Mouse (Mus musculus) sigmoid colon, adult 10 weeks (tissue): ENCODE results near the gene Olfr354. TPM values are rescaled to one million over a fixed set of nuclear protein-coding genes. Genes with fewer than 3 reads are reported as not detected.

Source experiments
- polyA plus RNA-seq: library from polyadenylated mRNA; stranded (reverse); fragments of 350-450 nt; fragmentation: Illumina TruSeq; extraction: RNeasy Lipid Tissue Mini Kit (QIAGEN cat#74804); gene quantifications from one replicate; pipeline ENCODE4 v1.2.3, GENCODE M21; 2014; ENCODE audit warnings: low read depth, low replicate concordance

The Olfr354 gene
- polyA plus RNA-seq = not detected

GRCm38 (mm10) chr2:36905380-36905779, at the start of gene Olfr354:
Gene Olfr354 (plus strand): TSS chr2:36905680.

DNA sequence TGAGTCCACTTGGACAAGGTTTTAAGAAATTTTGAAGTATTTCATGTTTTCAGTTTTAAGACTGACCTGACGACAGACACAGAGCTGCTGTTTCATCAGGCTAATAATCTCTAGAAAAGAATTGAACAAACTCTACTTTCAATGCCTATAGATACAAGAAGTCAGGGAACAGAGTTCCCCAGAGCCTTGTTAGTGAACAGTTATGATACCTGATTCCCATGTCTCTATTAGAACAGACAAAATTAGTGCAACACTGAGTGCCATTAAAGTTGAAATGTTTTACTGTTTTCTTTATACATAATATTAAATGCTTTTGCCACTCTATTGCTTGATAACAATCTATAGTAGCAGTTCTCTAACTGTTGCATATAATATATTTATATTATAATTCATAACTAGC, 42.9 kb upstream of the Olfr354 start, which contains the start of gene Olfr351:
Gene Olfr351 (minus strand): TSS at position 101 of the 400 bp plus-strand sequence.

GRCm38 (mm10) chr2:36868160-36868559, 37.3 kb upstream of the Olfr354 start, which contains the start of gene Olfr352:
Gene Olfr352 (plus strand): TSS chr2:36868460.

DNA sequence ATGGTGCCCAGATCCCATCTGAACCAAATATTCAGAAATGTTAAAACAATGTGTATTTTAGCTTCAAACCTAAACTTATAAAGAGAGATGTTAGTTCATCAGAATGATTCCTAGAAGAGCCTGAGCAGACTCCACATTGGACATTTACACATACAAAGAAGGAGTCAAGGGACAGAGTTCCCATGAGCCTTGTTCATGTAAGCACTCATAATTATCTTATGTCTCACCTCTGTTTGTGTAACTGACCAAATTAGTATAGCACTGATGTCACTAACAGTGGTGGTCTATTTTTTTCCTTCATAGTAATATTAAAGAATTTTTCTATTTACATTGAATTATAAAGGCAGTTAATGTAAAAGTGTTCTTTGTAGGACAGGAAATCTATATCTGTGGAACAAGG, 12.6 kb upstream of the Olfr354 start, which contains the start of gene Olfr353:
Gene Olfr353 (minus strand): TSS at position 101 of the 400 bp plus-strand sequence.

DNA sequence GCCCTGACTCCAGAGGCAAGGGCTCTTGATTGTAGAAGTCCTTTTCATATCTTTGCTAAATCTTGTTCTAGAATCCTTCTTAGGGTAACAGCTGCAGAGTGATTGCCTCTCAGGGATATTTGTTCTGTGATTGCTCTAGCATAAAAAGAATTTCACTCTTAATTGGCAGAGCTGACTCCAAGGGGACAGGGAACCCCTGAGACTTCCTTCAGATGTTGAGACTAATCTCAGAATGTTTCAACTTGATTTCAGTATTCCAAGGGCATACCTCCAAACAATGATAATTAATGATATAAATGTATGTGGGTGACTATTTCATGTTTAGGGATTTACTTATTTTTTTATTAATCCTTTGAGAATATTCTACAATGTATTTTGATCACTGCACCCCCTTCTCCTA, 23.3 kb downstream of the Olfr354 start, which contains the start of gene Olfr355:
Gene Olfr355 (minus strand): TSS at position 101 of the 400 bp plus-strand sequence.

DNA sequence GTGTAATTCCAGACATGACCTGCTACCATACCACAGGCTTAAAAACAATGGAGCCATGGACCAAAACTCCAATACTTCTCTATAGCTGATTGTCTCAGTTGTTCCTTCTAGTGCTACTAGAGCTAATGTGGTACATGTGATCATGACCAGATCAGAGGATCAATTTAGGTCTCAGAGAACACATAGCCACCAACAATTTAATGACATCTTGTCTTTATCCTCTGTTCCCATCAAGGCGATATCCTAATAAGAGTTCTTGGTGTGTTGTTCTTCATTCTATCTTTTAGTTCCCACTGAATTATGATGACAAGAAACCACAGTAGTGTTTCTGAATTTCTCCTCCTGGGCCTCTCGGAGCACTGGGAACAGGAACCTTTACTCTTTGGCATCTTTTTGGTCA, 31.3 kb downstream of the Olfr354 start, which contains the start of gene Olfr356:
Gene Olfr356 (plus strand): TSS at position 301 of the 400 bp plus-strand sequence.

Other genes with a start within 250 kb of the Olfr354 start
- gene Olfr346, start 219.9 kb upstream of the Olfr354 start, polyA plus RNA-seq = not detected
- gene Olfr347, start 173.8 kb upstream of the Olfr354 start, polyA plus RNA-seq = not detected
- not detected for gene Olfr348, start 121.4 kb upstream of the Olfr354 start, polyA plus RNA-seq
- not detected for gene Olfr50, start 115.1 kb upstream of the Olfr354 start, polyA plus RNA-seq
- gene Olfr3, start 88.6 kb upstream of the Olfr354 start, polyA plus RNA-seq = not detected
- not detected for gene Olfr350, start 59.4 kb upstream of the Olfr354 start, polyA plus RNA-seq
- not detected for gene Olfr351, start 43.0 kb upstream of the Olfr354 start, polyA plus RNA-seq
- gene Olfr352, start 37.2 kb upstream of the Olfr354 start, polyA plus RNA-seq = not detected
- gene Olfr353, start 12.7 kb upstream of the Olfr354 start, polyA plus RNA-seq = not detected
- not detected for gene Olfr355, start 23.2 kb downstream of the Olfr354 start, polyA plus RNA-seq
- not detected for gene Olfr356, start 31.4 kb downstream of the Olfr354 start, polyA plus RNA-seq
- gene Olfr357, start 88.1 kb downstream of the Olfr354 start, polyA plus RNA-seq = not detected
- gene Olfr358, start 103.7 kb downstream of the Olfr354 start, polyA plus RNA-seq = not detected
- gene Olfr360, start 160.1 kb downstream of the Olfr354 start, polyA plus RNA-seq = not detected
- gene Olfr361, start 183.6 kb downstream of the Olfr354 start, polyA plus RNA-seq = not detected
- not detected for gene Olfr362, start 212.2 kb downstream of the Olfr354 start, polyA plus RNA-seq
- not detected for gene Olfr364-ps1, start 233.6 kb downstream of the Olfr354 start, polyA plus RNA-seq